Mouse (Mus musculus): ENCODE measurements around the gene Gm20458. TPM values are rescaled to one million over a fixed set of nuclear protein-coding genes. Genes with fewer than 3 reads are reported as not detected.

Gm20458 gene
- polyA plus RNA-seq, 1 experiment from 2014 or later = 13.5 TPM

DNA sequence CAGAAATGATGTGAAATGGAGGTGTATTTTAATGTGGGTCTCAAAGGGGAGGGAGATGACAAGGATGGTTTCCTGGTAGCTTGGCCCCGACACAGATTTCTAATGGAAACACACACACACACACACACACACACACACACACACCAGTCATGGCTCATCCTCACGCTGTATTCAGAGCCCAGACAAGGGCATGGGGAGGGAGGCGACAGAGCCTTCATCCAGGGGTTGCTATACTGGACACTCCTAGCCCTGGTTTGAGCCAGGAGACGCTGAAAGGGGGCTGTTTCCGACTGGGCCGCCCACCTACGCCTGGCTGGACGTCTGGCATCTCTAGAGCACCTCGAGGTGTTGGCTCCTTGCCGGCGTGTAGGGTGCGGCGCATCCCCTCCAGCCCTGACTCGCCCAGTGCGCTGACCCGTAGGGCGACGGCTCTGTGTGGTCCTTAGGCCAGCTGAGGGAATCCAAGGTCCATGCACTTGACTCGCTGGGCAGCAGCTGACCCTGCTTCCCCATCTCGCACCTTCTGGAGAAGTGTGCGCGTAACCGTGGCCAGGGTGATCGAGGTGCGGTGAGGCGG lies 25.0 kb downstream of the Gm20458 start, which contains the start of gene Dbndd2:
Gene Dbndd2, plus strand, starts transcription at position 426 of the 577 bp plus-strand sequence.
- Histone ChIP-seq H3K4me2 (peak within 1 kb of the TSS; percentile 97), H3K27ac (peak within 1 kb of the TSS; percentile 51), H3K27me3 (0 out of 2 replicates have a peak, but pooled peaks cover 4% of the 10 kb centered on the region), H3K4me1 (replicated peaks) (peaks cover 17% of the 10 kb centered on the region), H3K9ac (peak within 1 kb of the TSS; percentile 75), H3K36me3 (no peaks in the 10 kb centered on the region), H3K4me3 (peak within 1 kb of the TSS; percentile 76), H3K9me3 (replicated peaks) (no peaks in the 10 kb centered on the region)
- peak; percentile 68; the same call in 1 of the 2 replicates for ATAC-seq (replicated peaks; ENCODE audit: insufficient number of reproducible peaks, insufficient read depth, low FRiP score, low read depth)
- 2% methylated on average over 26 of the region's 26 CpGs for WGBS

DNA sequence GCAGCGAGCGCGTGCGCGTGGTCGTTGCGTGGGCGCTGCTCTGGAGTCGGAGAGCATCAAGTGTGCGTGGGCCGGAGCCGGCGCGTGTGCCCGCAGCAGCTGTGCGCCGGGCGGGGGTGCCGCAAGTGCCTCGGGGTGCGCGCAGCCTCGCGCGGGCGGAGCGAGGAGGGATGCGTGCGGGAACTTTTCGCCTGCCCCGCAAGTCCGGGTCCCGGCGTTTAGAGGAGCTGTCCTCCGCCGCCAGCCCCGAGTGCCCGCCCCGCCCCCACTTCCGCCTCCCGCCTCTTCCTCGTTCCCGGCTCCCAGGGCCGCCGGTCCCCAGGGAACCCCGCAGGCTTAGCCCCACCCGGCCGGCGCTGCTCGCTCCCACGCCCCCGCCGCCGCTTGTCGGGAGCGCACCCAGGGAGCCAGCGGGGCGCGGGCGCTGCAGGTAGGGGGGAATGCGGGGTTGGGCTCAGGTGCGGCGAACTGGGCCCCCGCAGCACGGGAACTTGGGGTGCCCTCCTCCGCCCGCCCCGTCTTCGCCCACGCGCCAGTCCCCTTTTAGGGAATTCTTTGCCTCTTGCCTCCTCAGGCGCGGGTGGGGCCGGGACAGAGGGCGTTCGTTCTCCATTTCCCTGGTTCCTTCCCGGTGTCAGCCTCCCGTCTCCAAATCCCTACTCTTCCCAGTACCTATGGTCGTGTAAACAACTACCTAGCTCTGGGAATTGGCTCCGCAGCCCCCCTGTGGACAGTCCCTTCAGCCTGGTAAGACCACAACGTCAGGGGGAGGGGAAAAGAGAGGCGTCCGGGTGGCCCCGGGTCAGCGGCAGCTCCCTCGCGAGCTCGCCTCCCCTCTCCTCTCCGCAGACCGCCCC lies 25.7 kb downstream of the Gm20458 start:
- peak; percentile 56 for ATAC-seq (replicated peaks; ENCODE audit: insufficient number of reproducible peaks, insufficient read depth, low FRiP score, low read depth)
- peak overlapping the region; percentile 76 for H3K4me3 ChIP-seq
- no peaks in the 10 kb centered on the region for H3K9me3 ChIP-seq (replicated peaks)
- no peaks in the 10 kb centered on the region for H3K36me3 ChIP-seq
- under 1% methylated on average over 84 of the region's 90 CpGs for WGBS
- H3K4me1 ChIP-seq (replicated peaks) = peaks cover 17% of the 10 kb centered on the region
- peak overlapping the region; percentile 97 for H3K4me2 ChIP-seq
- H3K27ac ChIP-seq = peak overlapping the region; percentile 51
- 0 out of 2 replicates have a peak, but pooled peaks cover 4% of the 10 kb centered on the region for H3K27me3 ChIP-seq
- peak overlapping the region; percentile 75 for H3K9ac ChIP-seq

DNA sequence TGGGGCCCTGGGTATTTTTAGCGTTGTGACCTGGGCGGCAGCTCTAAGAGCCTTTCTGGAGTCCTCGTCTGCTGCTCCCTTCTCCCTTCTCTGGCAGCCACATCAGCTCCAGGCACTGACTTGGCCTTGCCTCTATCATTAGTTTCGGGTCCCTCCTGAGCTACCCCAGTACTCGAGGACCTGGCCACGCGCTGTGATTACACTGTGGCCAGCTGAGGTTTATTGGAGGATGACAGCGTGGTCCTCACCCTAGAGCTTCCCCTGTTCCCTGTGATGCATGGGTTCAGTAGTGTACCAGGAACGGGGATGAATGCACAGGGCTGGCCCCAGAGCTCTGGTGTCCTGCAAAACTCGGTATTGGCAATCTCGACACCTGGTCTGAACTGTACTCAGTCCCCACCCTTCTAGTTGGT lies 26.4 kb downstream of the Gm20458 start:
- Histone ChIP-seq H3K27me3 (0 out of 2 replicates have a peak, but pooled peaks cover 4% of the 10 kb centered on the region), H3K36me3 (no peaks in the 10 kb centered on the region), H3K4me1 (replicated peaks) (peaks cover 17% of the 10 kb centered on the region), H3K9me3 (replicated peaks) (no peaks in the 10 kb centered on the region), H3K9ac (peak overlapping the region; percentile 75), H3K27ac (peak overlapping the region; percentile 51; the same call in 1 of the 2 replicates), H3K4me2 (peak overlapping the region; percentile 97), H3K4me3 (peak overlapping the region; percentile 76)
- ATAC-seq (replicated peaks; ENCODE audit: insufficient number of reproducible peaks, insufficient read depth, low FRiP score, low read depth) = 0 out of 2 replicates have a peak, but pooled peaks have one; percentile 13
- 8% methylated on average over 11 of the region's 11 CpGs for WGBS

- WGBS = 72% methylated on average over 9 of the region's 9 CpGs
- Histone ChIP-seq H3K27ac (no peak overlapping the region), H3K4me3 (peak overlapping the region; percentile 76; the same call in 1 of the 2 replicates), H3K9ac (0 out of 2 replicates have a peak overlapping the region, but pooled peaks have one; percentile 75), H3K4me1 (replicated peaks) (peaks cover 17% of the 10 kb centered on the region), H3K27me3 (0 out of 2 replicates have a peak, but pooled peaks cover 4% of the 10 kb centered on the region), H3K36me3 (no peaks in the 10 kb centered on the region), H3K9me3 (replicated peaks) (no peaks in the 10 kb centered on the region), H3K4me2 (peak overlapping the region; percentile 97)
- ATAC-seq (replicated peaks; ENCODE audit: insufficient number of reproducible peaks, insufficient read depth, low FRiP score, low read depth) = no peak
Observed at GRCm38 (mm10) chr2:164487812-164488211, 27.0 kb downstream of the Gm20458 start.

DNA sequence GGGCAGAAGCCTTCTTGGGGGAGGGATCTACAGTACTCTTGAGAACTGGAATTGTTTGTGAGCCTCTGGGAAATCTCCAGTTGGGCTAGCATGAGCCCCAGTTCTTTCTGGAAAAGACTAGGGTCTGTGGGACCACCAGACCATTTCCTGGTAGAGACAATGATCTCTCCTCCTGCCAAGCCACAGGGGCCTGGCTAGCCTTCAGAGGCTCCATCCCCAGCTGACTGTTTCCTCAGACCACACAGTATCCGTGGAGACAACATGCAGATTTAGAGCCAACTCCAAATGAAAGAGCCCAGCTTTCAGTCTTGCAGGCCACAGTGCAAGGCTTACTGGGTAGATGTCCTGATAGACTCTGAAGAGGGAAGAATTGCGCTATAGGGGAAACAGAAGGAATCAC lies 33.4 kb downstream of the Gm20458 start:
- Histone ChIP-seq H3K9ac (no peak overlapping the region), H3K4me1 (replicated peaks) (peaks cover 11% of the 10 kb centered on the region), H3K27me3 (no peaks in the 10 kb centered on the region), H3K9me3 (replicated peaks) (no peaks in the 10 kb centered on the region), H3K36me3 (peaks cover under 1% of the 10 kb centered on the region; the same call in 1 of the 2 replicates), H3K4me3 (no peak overlapping the region), H3K27ac (no peak overlapping the region), H3K4me2 (no peak overlapping the region)
- 45% methylated on average over 2 of the region's 2 CpGs for WGBS
- ATAC-seq (replicated peaks; ENCODE audit: insufficient number of reproducible peaks, insufficient read depth, low FRiP score, low read depth) = no peak

- 55% methylated on average over 1 of the region's 1 CpGs for WGBS
- Histone ChIP-seq H3K36me3 (peaks cover 17% of the 10 kb centered on the region; the same call in 1 of the 2 replicates), H3K27me3 (no peaks in the 10 kb centered on the region), H3K4me1 (replicated peaks) (peaks cover 11% of the 10 kb centered on the region), H3K9ac (no peak overlapping the region), H3K9me3 (replicated peaks) (no peaks in the 10 kb centered on the region), H3K4me3 (peak overlapping the region; percentile 79; the same call in 1 of the 2 replicates), H3K4me2 (peak overlapping the region; percentile 86; the same call in 1 of the 2 replicates), H3K27ac (no peak overlapping the region)
- no peak for ATAC-seq (replicated peaks; ENCODE audit: insufficient number of reproducible peaks, insufficient read depth, low FRiP score, low read depth)
Observed at GRCm38 (mm10) chr2:164496331-164496730, 35.6 kb downstream of the Gm20458 start.

DNA sequence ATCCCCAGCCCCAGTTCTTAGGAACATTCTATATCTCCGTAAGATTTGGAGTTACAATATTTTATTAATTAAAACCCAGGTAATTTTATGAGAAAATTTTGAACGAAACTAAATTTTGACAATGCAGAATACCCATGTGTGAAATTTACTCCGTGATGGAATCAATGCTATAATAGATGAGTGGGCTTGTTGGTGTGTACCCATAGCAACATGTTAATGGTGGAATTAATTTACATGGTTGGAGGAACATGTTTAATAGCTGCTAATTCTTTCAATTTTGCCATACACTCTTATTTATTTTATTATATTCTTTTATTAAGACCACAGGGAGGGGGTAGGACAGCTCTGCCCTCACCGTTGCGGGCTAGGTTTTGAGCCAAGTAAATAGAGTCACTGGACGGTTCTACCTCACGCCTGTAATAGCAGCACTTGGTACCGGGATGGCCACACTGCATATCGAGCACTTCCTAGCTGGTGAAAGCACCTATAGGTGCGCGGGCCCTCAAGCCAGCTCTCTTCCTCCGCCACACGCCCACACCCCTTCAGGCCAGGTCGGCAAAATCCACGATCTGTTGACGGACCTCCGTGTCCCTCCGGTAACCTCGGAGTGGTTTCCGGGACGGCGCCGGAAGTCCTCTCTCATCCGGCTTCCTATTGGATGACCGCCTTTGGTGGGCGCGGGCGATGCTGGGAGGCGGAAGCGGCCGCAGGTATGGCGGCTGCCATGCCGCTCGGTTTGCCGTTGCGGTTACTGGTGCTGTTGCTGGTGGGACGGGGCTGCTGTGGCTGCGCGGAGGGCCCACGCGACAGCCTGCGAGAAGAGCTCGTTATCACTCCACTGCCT lies 36.3 kb downstream of the Gm20458 start, which contains the start of gene Pigt:
Gene Pigt, plus strand, starts transcription at position 674 of the 844 bp plus-strand sequence.
- Histone ChIP-seq H3K4me3 (peak within 1 kb of the TSS; percentile 79), H3K4me1 (replicated peaks) (peaks cover 11% of the 10 kb centered on the region), H3K27ac (peak within 1 kb of the TSS; percentile 68), H3K27me3 (no peaks in the 10 kb centered on the region), H3K9me3 (replicated peaks) (no peaks in the 10 kb centered on the region), H3K9ac (peak within 1 kb of the TSS; percentile 68), H3K36me3 (peaks cover 24% of the 10 kb centered on the region), H3K4me2 (peak within 1 kb of the TSS; percentile 86)
- 4% methylated on average over 43 of the region's 43 CpGs for WGBS
- ATAC-seq (replicated peaks; ENCODE audit: insufficient number of reproducible peaks, insufficient read depth, low FRiP score, low read depth) = peak; percentile 84

DNA sequence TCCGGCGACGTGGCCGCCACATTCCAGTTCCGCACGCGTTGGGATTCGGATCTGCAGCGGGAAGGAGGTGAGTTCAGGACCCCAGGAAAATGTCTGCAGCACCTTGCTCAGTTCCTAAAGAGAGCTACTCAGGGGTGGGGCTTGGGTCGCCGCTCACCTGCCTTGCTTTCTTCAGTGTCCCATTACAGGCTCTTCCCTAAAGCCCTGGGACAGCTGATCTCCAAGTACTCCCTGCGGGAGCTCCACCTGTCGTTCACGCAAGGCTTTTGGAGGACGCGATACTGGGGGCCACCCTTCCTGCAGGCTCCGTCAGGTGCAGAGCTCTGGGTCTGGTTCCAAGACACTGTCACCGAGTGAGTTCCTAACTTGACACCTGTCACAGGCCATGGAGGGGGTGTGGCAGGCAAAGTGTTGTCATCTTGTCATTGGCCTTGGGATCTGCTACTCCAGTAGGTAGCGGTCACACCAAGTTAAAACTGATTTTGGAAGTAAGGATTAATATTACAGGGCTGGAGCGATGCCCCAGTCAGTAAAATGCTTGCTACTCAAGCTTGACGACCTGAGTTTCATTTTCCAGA lies 37.0 kb downstream of the Gm20458 start:
- no peak overlapping the region for H3K27ac ChIP-seq

DNA sequence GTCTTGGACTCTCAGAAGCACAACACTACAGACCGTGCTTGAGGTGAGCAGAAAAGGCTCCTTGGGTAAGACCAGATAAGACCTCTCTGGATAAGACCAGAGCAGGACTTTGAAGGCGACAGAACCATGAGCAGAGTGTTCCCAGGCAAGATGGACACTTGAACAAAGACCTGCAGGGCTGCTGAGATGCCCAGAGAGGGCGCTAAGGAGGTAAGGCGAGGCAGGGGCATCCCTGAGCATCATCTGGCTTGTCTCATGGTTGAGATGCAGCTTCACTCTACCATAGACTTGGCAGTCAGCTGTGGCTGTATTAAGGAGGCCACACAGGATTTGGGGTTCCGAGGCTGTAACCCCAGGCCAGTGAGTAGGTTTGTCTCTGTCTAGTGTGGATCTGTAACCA lies 38.5 kb downstream of the Gm20458 start:
- peaks cover 11% of the 10 kb centered on the region for H3K4me1 ChIP-seq (replicated peaks)
- 70% methylated on average over 5 of the region's 5 CpGs for WGBS
- ATAC-seq (replicated peaks; ENCODE audit: insufficient number of reproducible peaks, insufficient read depth, low FRiP score, low read depth) = no peak
- no peak overlapping the region for H3K4me2 ChIP-seq
- peaks cover 45% of the 10 kb centered on the region for H3K36me3 ChIP-seq
- H3K4me3 ChIP-seq = no peak overlapping the region
- 0 out of 2 replicates have a peak, but pooled peaks cover under 1% of the 10 kb centered on the region for H3K9me3 ChIP-seq (replicated peaks)
- no peaks in the 10 kb centered on the region for H3K27me3 ChIP-seq
- H3K9ac ChIP-seq = no peak overlapping the region
- no peak overlapping the region for H3K27ac ChIP-seq

More for the DNA sequence above, 37.0 kb downstream of the Gm20458 start:
- Histone ChIP-seq H3K4me3 (peak overlapping the region; percentile 79), H3K36me3 (peaks cover 30% of the 10 kb centered on the region), H3K4me2 (peak overlapping the region; percentile 86), H3K27me3 (no peaks in the 10 kb centered on the region), H3K9me3 (replicated peaks) (no peaks in the 10 kb centered on the region), H3K9ac (peak overlapping the region; percentile 68), H3K4me1 (replicated peaks) (peaks cover 11% of the 10 kb centered on the region)
- WGBS = 4% methylated on average over 21 of the region's 21 CpGs
- peak; percentile 33; the same call in 1 of the 2 replicates for ATAC-seq (replicated peaks; ENCODE audit: insufficient number of reproducible peaks, insufficient read depth, low FRiP score, low read depth)

GRCm38 (mm10) chr2:164500511-164500910 lies 39.7 kb downstream of the Gm20458 start:
- Histone ChIP-seq H3K27me3 (no peaks in the 10 kb centered on the region), H3K4me3 (no peak overlapping the region), H3K9ac (no peak overlapping the region), H3K4me2 (no peak overlapping the region), H3K9me3 (replicated peaks) (peaks cover 3% of the 10 kb centered on the region; the same call in 1 of the 2 replicates), H3K27ac (no peak overlapping the region), H3K36me3 (peaks cover 57% of the 10 kb centered on the region), H3K4me1 (replicated peaks) (peaks cover 11% of the 10 kb centered on the region)
- no peak for ATAC-seq (replicated peaks; ENCODE audit: insufficient number of reproducible peaks, insufficient read depth, low FRiP score, low read depth)
- WGBS = 88% methylated on average over 7 of the region's 7 CpGs

Measured in heart, embryonic 15.5 days (tissue).